Mouse (Mus musculus) embryonic facial prominence, embryonic 11.5 days (tissue): ENCODE data around the gene Polr3h. TPM values are rescaled to one million over a fixed set of nuclear protein-coding genes. Genes with fewer than 3 reads are reported as not detected.
A peak's percentile ranks its signal among the peaks of the same experiment; 100 is the strongest.

Experiments
- ATAC-seq: fragments of 200-750 bp; cut with Nextera tagmentation; replicated peaks from 2 replicates; pipeline ENCODE4 v1.8.0; 2017; ENCODE audit warnings: low read depth; ENCODE audit not compliant: insufficient number of reproducible peaks, low FRiP score, low TSS enrichment
- DNase-seq: peaks from one replicate; pipeline ENCODE4 v3.0.0-alpha.2; 2015; ENCODE audit warnings: low spot score
- H3K27ac ChIP-seq: fragments of 300-500 bp; sonication (generic); replicated peaks from 2 replicates; pipeline ENCODE4 v1.5.1; 2014; ENCODE audit warnings: mild to moderate bottlenecking, low read depth, low read length, control low read depth
- H3K27me3 ChIP-seq: fragments of 300-500 bp; sonication (generic); 2 replicates; pipeline ENCODE4 v1.6.1; 2014; ENCODE audit warnings: mild to moderate bottlenecking, low read length, moderate library complexity, mixed read lengths; ENCODE audit not compliant: control insufficient read depth, insufficient read depth
- H3K36me3 ChIP-seq: fragments of 300-500 bp; sonication (generic); replicated peaks from 2 replicates; pipeline ENCODE4 v1.6.1; 2014; ENCODE audit warnings: low read depth, mild to moderate bottlenecking, low read length, moderate library complexity, mixed read lengths; ENCODE audit not compliant: control insufficient read depth, insufficient read depth
- H3K4me1 ChIP-seq: fragments of 300-500 bp; sonication (generic); 2 replicates; pipeline ENCODE4 v1.6.1; 2014; ENCODE audit warnings: low read length, mixed read lengths; ENCODE audit not compliant: control insufficient read depth, insufficient read depth
- H3K4me2 ChIP-seq: fragments of 300-500 bp; sonication (generic); 2 replicates; pipeline ENCODE4 v1.6.1; 2014; ENCODE audit warnings: low read depth, mild to moderate bottlenecking, control low read depth, low read length, moderate library complexity
- H3K4me3 ChIP-seq: fragments of 300-500 bp; sonication (generic); 2 replicates; pipeline ENCODE4 v1.5.1; 2014; ENCODE audit warnings: low read depth, low read length, control low read depth
- H3K9ac ChIP-seq: fragments of 300-500 bp; sonication (generic); replicated peaks from 2 replicates; pipeline ENCODE4 v1.6.1; 2014; ENCODE audit warnings: mild to moderate bottlenecking, control low read depth, low read length
- H3K9me3 ChIP-seq: fragments of 300-500 bp; sonication (generic); replicated peaks from 2 replicates; pipeline ENCODE4 v1.6.1; 2016; ENCODE audit warnings: mild to moderate bottlenecking, low read length, inconsistent platforms, mixed read lengths; ENCODE audit not compliant: control insufficient read depth
- WGBS: fragments of 180-500 bp; shearing (Covaris S2); extraction: QIAGEN DNeasy Blood & Tissue Kit; methylation state at CpG from one replicate; pipeline ENCODE4 v1.1.7; 2014; 5-methylcytosine and 5-hydroxymethylcytosine counted together
- polyA plus RNA-seq: library from polyadenylated mRNA; unstranded; fragments of >200 nt; fragmentation: Nextera tagmentation; extraction: Ambion mirVana; gene quantifications from 2 replicates; pipeline ENCODE4 v1.2.1, GENCODE M21; 2014

Polr3h gene
- polyA plus RNA-seq, 1 experiment from 2014 or later = 60.3 TPM

DNA sequence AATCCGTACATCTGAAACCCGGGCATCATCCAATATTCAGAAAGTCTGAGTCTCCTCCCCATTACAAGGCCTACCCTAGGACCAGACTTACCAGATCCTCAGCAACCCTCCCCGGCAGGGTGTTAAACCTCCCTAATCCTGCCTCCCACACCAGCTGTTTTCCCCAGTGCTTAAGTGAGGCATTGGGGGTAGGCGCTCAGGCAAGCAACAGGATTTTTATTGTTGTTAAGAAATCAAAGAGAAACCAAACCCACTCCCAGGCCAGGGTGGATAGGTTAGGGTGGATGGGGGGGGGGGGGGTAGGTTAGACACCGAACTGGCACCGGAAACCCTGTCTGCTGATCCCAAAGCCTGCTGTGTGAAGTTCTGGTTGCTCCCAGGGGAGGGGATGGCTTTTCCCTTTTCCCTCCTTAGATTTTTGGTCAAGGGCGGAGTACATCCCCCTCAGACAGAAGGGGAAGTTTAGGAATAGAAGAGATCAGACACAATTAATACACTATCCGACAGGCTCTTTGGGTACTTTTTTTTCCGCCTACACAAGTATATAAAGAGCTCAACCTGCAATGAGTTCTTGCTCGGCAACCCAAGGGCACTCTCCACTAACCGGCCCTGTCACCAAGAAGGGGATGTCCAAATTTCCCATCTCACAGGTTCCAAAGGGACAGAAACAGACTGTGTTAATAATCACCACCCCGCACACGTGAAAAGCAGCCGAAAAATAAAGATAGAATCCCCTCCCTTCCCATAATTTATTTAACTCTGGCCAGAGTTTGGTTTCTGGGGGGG lies 68.9 kb downstream of the Polr3h start:
- Histone ChIP-seq H3K4me3 (peak overlapping the region; percentile 81), H3K4me1 (no peaks in the 10 kb centered on the region), H3K9ac (peak overlapping the region; percentile 83), H3K27ac (no peak overlapping the region), H3K27me3 (no peaks in the 10 kb centered on the region), H3K36me3 (no peaks in the 10 kb centered on the region), H3K9me3 (no peaks in the 10 kb centered on the region), H3K4me2 (peak overlapping the region; percentile 76)
- 0% methylated on average over 14 of the region's 14 CpGs for WGBS
- ATAC-seq = no peak
- peak; percentile 25 for DNase-seq

DNA sequence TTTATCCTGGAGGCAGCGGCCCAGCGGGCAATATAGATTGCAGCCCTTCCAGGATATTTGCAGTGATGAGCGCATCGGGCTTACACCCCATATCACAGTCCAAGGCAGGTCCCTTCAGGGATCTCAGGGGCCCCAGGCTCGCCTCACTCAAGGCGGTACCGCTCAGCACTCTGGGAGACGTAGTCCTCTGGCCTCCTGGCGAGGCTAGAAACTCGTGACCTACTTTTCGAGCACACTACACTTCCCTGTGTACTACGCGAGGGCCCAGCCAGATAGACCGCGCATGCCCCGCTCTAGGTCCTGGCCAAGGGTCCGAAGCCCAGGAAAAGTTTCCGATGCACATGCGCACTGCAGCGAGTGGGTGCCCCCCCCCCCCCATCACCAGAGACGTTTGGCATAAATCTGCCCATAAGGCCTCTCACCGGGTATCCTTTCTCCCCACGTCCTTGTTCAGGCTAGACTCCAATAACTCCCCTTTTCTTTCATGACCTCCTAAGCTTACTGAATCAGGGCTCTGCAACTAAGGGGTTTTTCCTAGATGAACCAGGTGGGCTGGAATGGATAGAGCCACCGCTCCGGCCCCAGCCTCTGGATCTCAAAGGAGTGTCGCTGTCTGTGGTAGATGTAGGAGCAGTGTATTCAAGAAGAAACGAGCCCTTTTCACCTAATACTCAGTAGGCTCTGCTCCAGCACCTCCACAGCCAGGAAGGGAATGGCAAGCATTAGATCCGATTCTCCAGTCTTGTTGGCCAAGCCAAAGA lies 69.8 kb downstream of the Polr3h start:
- WGBS = under 1% methylated on average over 28 of the region's 28 CpGs
- Histone ChIP-seq H3K4me1 (no peaks in the 10 kb centered on the region), H3K27ac (no peak overlapping the region), H3K4me3 (peak overlapping the region; percentile 81), H3K4me2 (peak overlapping the region; percentile 76), H3K9me3 (no peaks in the 10 kb centered on the region), H3K9ac (peak overlapping the region; percentile 83), H3K36me3 (no peaks in the 10 kb centered on the region; the same call in 1 of the 2 replicates), H3K27me3 (no peaks in the 10 kb centered on the region)
- peak; percentile 89 for ATAC-seq
- DNase-seq = peak; percentile 93

DNA sequence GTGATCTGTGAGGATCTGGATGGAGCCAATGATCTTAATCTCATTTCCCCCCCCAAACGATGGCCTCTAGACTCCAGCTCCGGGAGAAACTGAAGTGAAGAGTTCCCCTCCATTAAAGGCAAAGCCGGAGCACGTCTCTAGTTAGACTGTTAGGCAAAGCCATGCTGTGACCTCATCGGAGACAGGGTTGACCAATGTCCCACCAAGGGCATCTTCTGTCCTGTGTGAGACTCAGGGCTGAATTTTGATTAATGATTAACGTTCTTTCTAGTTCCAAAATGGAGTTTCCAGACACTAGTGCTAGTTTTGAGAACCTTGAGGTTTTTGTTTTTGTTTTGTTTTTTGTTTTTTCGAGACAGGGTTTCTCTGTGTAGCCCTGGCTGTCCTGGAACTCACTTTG lies 73.0 kb downstream of the Polr3h start:
- WGBS = 88% methylated on average over 7 of the region's 7 CpGs
- H3K36me3 ChIP-seq = no peaks in the 10 kb centered on the region; the same call in 1 of the 2 replicates
- no peak for DNase-seq

DNA sequence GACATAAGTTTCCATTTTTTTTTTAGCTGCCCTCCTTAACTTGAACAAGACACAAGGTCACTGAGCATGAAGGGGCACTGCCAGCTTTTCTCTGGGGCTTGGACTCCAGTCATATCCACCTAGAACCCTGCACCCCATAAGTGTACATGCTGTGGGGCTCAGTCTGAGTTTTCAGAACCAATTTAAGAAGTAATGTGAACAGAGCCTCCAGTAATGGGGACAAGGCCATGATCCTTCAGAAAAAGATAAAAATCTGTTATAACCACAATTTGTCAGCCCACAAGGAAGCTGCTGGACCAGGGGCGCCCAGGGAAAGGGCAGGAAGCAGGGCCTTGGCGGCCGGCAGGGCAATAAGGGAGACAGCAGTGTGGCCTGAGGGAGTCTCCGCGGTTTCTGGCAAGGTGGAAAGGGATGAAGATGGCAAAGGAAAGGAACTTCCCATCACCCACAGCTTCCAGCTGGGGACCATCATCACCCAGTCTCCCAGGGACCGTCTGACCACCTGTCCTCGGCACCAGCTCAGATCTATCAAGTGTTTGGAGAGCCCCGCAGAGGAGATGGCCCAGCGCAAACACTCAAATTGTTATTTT lies 73.5 kb downstream of the Polr3h start:
- Histone ChIP-seq H3K27me3 (no peaks in the 10 kb centered on the region), H3K9ac (no peak overlapping the region), H3K27ac (no peak overlapping the region), H3K9me3 (no peaks in the 10 kb centered on the region), H3K4me3 (no peak overlapping the region), H3K4me1 (no peaks in the 10 kb centered on the region), H3K4me2 (no peak overlapping the region), H3K36me3 (no peaks in the 10 kb centered on the region; the same call in 1 of the 2 replicates)
- 93% methylated on average over 9 of the region's 9 CpGs for WGBS
- DNase-seq (no peak), ATAC-seq (no peak)

More for the DNA sequence above, 73.0 kb downstream of the Polr3h start:
- no peak for ATAC-seq
- H3K9ac ChIP-seq = no peak overlapping the region
- no peaks in the 10 kb centered on the region for H3K27me3 ChIP-seq
- H3K4me1 ChIP-seq = no peaks in the 10 kb centered on the region
- no peaks in the 10 kb centered on the region for H3K9me3 ChIP-seq
- H3K4me2 ChIP-seq = no peak overlapping the region
- no peak overlapping the region for H3K27ac ChIP-seq
- H3K4me3 ChIP-seq = no peak overlapping the region

DNA sequence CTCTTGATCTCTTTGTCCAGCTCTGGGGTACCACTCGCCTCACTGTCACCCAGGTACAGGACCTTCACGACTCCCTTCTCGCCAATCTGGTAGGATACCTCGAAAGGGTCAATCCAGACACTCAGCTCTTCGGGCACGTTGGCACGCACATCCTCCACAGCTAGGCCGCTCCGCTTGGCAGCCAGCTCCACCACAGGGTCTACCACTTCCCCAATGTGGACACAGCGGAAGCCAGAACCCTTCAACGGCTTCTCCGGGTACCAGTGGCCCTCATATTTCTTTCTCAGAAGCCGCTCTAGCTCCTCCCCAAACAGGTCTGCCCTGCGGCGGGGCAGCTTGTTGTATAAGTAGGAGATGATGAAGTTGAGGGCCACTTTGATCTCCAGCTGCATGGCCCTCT lies 74.7 kb downstream of the Polr3h start:
- WGBS = 96% methylated on average over 15 of the region's 15 CpGs
- DNase-seq = no peak
- no peak overlapping the region for H3K4me2 ChIP-seq

DNA sequence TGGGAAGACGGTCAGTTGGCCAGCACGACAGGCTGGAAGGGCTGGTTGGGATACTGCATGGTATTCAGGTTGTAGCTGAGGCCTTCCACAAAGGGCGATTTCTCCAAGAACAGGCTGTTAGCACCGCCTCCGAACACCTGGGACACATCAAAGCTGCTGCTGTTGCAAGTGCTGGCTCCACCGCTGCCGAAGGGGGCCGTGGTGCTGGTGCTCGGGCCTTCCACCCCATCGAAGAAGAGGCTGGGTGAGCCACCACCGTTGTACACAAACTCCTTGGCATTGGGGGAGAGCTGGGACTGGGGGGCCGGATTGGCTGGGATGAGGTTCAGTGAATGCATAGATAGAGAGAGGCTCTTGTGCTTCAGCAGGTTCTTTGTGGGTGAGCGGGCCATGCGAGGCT lies 75.3 kb downstream of the Polr3h start:
- Histone ChIP-seq H3K4me2 (no peak overlapping the region), H3K27ac (no peak overlapping the region), H3K9me3 (no peaks in the 10 kb centered on the region), H3K27me3 (no peaks in the 10 kb centered on the region), H3K9ac (no peak overlapping the region), H3K36me3 (no peaks in the 10 kb centered on the region; the same call in 1 of the 2 replicates), H3K4me3 (no peak overlapping the region), H3K4me1 (no peaks in the 10 kb centered on the region)
- no peak for ATAC-seq
- no peak for DNase-seq
- 86% methylated on average over 14 of the region's 14 CpGs for WGBS

More for the DNA sequence above, 74.7 kb downstream of the Polr3h start:
- no peak overlapping the region for H3K27ac ChIP-seq
- no peak for ATAC-seq
- H3K4me1 ChIP-seq = no peaks in the 10 kb centered on the region
- H3K9ac ChIP-seq = no peak overlapping the region
- H3K36me3 ChIP-seq = no peaks in the 10 kb centered on the region; the same call in 1 of the 2 replicates
- no peak overlapping the region for H3K4me3 ChIP-seq
- no peaks in the 10 kb centered on the region for H3K27me3 ChIP-seq
- H3K9me3 ChIP-seq = no peaks in the 10 kb centered on the region

DNA sequence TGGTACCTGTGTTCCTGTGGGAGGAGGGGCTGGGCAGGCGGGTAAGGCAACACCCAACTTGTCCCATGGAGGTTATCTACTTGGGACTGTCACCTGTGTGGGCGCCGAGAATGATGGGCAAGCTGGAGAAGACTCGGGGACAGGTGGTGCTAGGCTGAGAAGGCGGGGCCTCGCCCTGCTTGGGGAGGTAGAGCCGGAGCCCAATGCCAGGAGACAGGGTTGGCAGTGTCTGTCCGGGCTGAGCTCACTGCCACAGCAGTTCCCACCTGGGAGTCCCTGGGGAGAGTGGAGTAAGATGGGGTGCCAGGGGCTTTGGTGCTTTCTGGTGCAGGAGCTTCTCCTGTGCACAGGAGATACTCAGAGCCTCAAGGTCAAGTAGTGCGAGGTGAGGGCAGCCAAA lies 76.9 kb downstream of the Polr3h start:
- no peak for DNase-seq
- H3K36me3 ChIP-seq = no peaks in the 10 kb centered on the region; the same call in 1 of the 2 replicates

More for the DNA sequence above, 76.9 kb downstream of the Polr3h start:
- Histone ChIP-seq H3K9me3 (no peaks in the 10 kb centered on the region), H3K4me3 (no peak overlapping the region), H3K4me1 (no peaks in the 10 kb centered on the region), H3K9ac (no peak overlapping the region), H3K27me3 (no peaks in the 10 kb centered on the region), H3K27ac (no peak overlapping the region), H3K4me2 (no peak overlapping the region)
- no peak; the same call in 1 of the 2 replicates for ATAC-seq
- 88% methylated on average over 9 of the region's 9 CpGs for WGBS
